Mouse (Mus musculus): ENCODE measurements around the gene AC109138.7. TPM values are rescaled to one million over a fixed set of nuclear protein-coding genes. Genes with fewer than 3 reads are reported as not detected.

The AC109138.7 gene
- total RNA-seq, 2 experiments from 2014 or later, result not detected

GRCm38 (mm10) chr19:4216041-4216685 is 2.0 kb downstream of the AC109138.7 start:
- intact Hi-C loops (cut with DNase I), result no loop called here
- peak; percentile 48 to 65 for DNase-seq

- no peak for DNase-seq
- intact Hi-C loops (cut with DNase I), result no loop called here
Measured at GRCm38 (mm10) chr19:4217140-4217539, 3.0 kb downstream of the AC109138.7 start.

- intact Hi-C loops (cut with DNase I), result no loop called here
- no peak for DNase-seq
Measured at GRCm38 (mm10) chr19:4217855-4218254, 3.7 kb downstream of the AC109138.7 start.

- no peak for DNase-seq
- intact Hi-C loops (cut with DNase I), result no loop called here
Measured at GRCm38 (mm10) chr19:4218293-4218692, 4.1 kb downstream of the AC109138.7 start.

- intact Hi-C loops (cut with DNase I), result no loop called here
- no peak for DNase-seq
Measured at GRCm38 (mm10) chr19:4218784-4219183, 4.6 kb downstream of the AC109138.7 start.

- intact Hi-C loops (cut with DNase I), result no loop called here
- no peak for DNase-seq
Measured at GRCm38 (mm10) chr19:4219943-4220342, 5.8 kb downstream of the AC109138.7 start.

- DNase-seq, result no peak
- intact Hi-C loops (cut with DNase I), result no loop called here
Measured at GRCm38 (mm10) chr19:4220416-4220815, 6.3 kb downstream of the AC109138.7 start.

- intact Hi-C loops (cut with DNase I), result no loop called here
Measured at GRCm38 (mm10) chr19:4220957-4221743, 7.0 kb downstream of the AC109138.7 start.

GRCm38 (mm10) chr19:4222165-4222564 is 8.0 kb downstream of the AC109138.7 start:
- no peak for DNase-seq
- intact Hi-C loops (cut with DNase I), result no loop called here

More at GRCm38 (mm10) chr19:4220957-4221743, 7.0 kb downstream of the AC109138.7 start:
- peak in 1 of 2 experiments; percentile 43 for DNase-seq

GRCm38 (mm10) chr19:4226779-4227178 is 12.6 kb downstream of the AC109138.7 start:
- no peak for DNase-seq
- intact Hi-C loops (cut with DNase I), result loop anchor here (5.0 kb wide), 2 partner anchors 54 to 174 kb away; no protein-coding TSS in a partner anchor

GRCm38 (mm10) chr19:4227446-4227845 is 13.3 kb downstream of the AC109138.7 start:
- intact Hi-C loops (cut with DNase I), result loop anchor here (5.0 kb wide), 2 partner anchors 55 to 175 kb away; no protein-coding TSS in a partner anchor

GRCm38 (mm10) chr19:4227894-4228678 is 13.9 kb downstream of the AC109138.7 start:
- peak; percentile 71 to 87 for DNase-seq
- intact Hi-C loops (cut with DNase I), result loop anchor here (1.0 to 5.0 kb wide), 6 partner anchors 21 to 209 kb away; partner anchors contain the start of gene Pitpnm1

More at GRCm38 (mm10) chr19:4227446-4227845, 13.3 kb downstream of the AC109138.7 start:
- no peak for DNase-seq

GRCm38 (mm10) chr19:4228891-4229290 is 14.7 kb downstream of the AC109138.7 start:
- intact Hi-C loops (cut with DNase I), result loop anchor here (1.0 to 5.0 kb wide), 6 partner anchors 22 to 210 kb away; partner anchors contain the start of gene Pitpnm1

GRCm38 (mm10) chr19:4229451-4230076 is 15.4 kb downstream of the AC109138.7 start:
- DNase-seq, result peak in 1 of 2 experiments; percentile 22
- intact Hi-C loops (cut with DNase I), result loop anchor here (2.0 to 5.0 kb wide), 4 partner anchors 57 to 177 kb away; partner anchors contain the start of gene Pitpnm1

More at GRCm38 (mm10) chr19:4228891-4229290, 14.7 kb downstream of the AC109138.7 start:
- DNase-seq, result no peak

GRCm38 (mm10) chr19:4230415-4230814 is 16.3 kb downstream of the AC109138.7 start:
- DNase-seq, result no peak
- intact Hi-C loops (cut with DNase I), result no loop called here

- intact Hi-C loops (cut with DNase I), result no loop called here
- DNase-seq, result peak; percentile 95 to 98
Measured at GRCm38 (mm10) chr19:4231253-4232185, 17.4 kb downstream of the AC109138.7 start, which contains the start of gene Pold4. Gene Pold4, plus strand, starts transcription at chr19:4231899.

- DNase-seq, result no peak
- intact Hi-C loops (cut with DNase I), result no loop called here
Measured at GRCm38 (mm10) chr19:4232186-4232572, 18.0 kb downstream of the AC109138.7 start.

- DNase-seq, result no peak
- intact Hi-C loops (cut with DNase I), result no loop called here
Measured at GRCm38 (mm10) chr19:4232651-4233050, 18.5 kb downstream of the AC109138.7 start.

GRCm38 (mm10) chr19:4234548-4234947 is 20.4 kb downstream of the AC109138.7 start:
- no peak for DNase-seq
- intact Hi-C loops (cut with DNase I), result no loop called here

Measured in heart, postnatal 14 days (tissue).